Mouse (Mus musculus) R1 (cell line): ENCODE results near the gene Olfr39.

ENCODE experiments used
- DNase-seq: peaks from one replicate; pipeline ENCODE4 v3.0.0-alpha.2; 2018; ENCODE audit warnings: low read depth, low spot score

The Olfr39 gene

DNA sequence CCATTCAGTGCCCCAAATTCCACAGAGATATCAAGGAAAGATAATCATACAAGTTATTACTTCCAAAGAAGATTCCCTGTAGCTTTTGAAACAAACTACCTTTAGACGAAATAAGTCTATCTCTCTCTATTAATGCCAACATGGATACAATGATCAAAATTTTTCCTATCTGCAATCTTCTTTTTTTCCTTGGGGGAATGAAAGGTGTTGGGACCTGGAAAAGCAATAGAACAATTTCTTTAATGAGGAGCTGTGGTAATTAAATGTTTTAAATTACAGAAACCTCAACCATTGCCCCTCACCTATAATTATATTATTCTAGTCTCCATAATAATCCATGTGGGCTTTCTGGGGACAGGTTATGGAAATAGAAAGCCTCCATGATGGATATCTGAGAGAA is at the start of gene Olfr39:
Olfr39 (plus strand) TSS at position 301 of the 400 bp plus-strand sequence.
- DNase-seq: no peak

DNA sequence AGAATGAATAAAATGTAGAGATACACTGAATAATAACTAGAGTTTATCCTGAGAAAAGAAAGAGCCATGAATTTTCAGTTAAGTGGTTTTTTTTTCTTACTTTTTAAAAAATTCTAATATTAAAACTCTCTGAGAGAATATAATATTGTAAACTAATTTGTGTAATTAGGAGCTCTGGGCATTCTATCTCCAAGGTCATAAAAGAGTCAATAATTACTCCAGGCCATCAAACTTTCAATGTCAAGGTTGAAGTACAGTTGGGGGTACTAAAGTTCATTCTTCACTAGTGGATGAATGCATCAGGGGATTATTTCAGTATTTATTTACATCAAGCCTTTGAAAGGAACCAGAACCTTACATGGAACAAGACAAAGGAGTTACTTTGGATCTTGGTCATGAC is 45.3 kb upstream of the Olfr39 start, which contains the start of gene Olfr872:
Olfr872 (plus strand) TSS at position 301 of the 400 bp plus-strand sequence.
- DNase-seq: no peak

DNA sequence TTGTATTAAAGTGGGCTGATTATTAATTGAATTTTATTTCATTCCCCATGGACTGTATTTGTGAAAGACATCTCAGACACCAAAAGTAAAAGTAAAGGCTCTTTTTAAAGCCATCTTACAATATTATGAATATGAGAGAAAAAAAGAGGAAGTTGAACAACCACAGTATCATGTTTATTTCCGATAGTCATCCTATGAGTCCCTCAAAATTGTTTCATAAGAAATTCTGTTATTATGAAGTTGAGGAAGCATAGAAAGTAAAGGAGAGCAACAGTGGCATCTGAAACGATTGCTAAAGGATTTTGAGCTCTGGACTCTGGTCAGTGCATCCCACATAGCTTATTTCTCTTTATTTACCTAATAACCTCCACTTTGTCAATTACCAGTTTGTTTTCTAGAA is 44.8 kb upstream of the Olfr39 start:
- no peak for DNase-seq

DNA sequence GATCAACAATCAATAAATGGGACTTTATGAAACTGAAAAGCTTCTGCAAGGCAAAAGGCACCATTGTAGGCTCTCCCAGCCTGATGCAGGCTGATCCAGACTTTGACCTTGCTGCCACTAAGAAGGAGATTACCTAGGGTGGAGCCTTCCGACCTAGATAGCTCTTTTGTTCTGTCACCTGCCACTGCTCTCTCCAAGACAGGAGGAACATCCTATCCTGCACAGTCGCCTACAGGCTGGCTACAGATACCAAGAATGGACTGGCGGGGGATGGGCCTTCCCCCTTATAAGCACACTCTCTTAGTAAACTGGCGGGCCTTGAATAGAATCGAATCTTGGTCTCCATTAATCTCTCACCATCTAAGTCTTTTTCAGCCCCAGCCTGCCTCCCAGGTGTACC is 13.4 kb downstream of the Olfr39 start:
- DNase-seq: peak; percentile 66

DNA sequence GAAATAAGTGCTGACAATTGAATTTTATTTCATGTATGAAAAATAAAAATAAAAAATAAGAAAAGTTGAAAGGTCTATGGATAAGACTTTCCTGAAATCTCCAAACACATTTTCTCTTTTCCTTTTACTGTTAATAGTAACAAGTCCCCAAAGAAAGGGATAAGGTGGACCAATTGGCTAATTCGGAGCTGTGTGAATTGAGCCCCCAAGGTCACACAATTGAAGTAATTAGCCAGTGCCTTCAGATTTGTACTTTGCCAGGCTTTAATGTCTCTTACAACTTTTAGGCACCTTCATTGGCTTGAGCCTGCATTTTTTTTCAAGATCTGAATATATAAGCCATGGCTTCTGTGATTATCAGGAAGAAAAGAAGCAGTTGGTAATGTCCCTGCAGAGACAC is 16.1 kb downstream of the Olfr39 start, which contains the start of gene Olfr873:
Olfr873 (plus strand) TSS at position 301 of the 400 bp plus-strand sequence.
- no peak for DNase-seq

DNA sequence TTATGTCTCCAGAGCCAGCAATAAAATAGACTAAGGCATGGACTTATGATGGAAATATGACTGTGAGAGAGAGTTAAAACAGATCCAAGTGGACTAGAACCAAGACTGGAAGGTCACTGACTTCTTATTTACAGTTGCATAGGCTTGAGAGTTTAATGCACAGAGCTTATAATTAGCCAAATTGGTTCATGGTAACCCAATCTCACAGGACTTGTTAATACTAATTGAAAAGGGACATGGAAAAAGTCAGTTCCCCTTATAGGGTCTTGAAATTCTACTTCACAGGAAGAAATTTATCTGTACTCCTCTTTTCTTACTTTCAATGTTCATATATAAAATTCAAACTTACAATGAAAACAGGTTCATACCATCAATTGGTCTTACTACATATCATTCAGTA is 53.8 kb downstream of the Olfr39 start, which contains the start of gene Olfr18:
Olfr18 (minus strand) TSS at position 101 of the 400 bp plus-strand sequence.
- DNase-seq: no peak
